Mouse (Mus musculus) megakaryocyte, embryonic 14.5 days (primary cell): ENCODE data around the gene Gm28042.

ENCODE experiments used
- FLI1 ChIP-seq: IDR thresholded peaks from 2 replicates; pipeline ENCODE4 v1.6.1; 2012; ENCODE audit warnings: low read length, inconsistent platforms, mixed read lengths
- GATA1 ChIP-seq: IDR thresholded peaks from 3 replicates; pipeline ENCODE4 v1.6.1; 2012; ENCODE audit warnings: mixed read lengths, low read length, inconsistent platforms, borderline replicate concordance

- no peak for TF ChIP-seq GATA1
- no peak for TF ChIP-seq FLI1
These were observed 38.0 kb downstream of the Gm28042 start for GRCm38 (mm10) chr2:120065243-120065642.
